Mouse (Mus musculus): Measurements from ENCODE around the gene Dynlt1c. TPM values are rescaled to one million over a fixed set of nuclear protein-coding genes. Genes with fewer than 3 reads are reported as not detected.
"Not testable (repeated sequence)": the region's sequence is repeated elsewhere in the genome, so short reads cannot be mapped to it uniquely, and the experiment has no call there.

The Dynlt1c gene
- polyA plus RNA-seq, 1 experiment from 2014 or later: 6.6 TPM

- 66% methylated on average over 18 of the region's 20 CpGs for WGBS (ENCODE audit: insufficient replicate concordance)
- not testable (repeated sequence) for H3K9ac ChIP-seq; H3K4me2 ChIP-seq; H3K4me3 ChIP-seq (replicated peaks); H3K9me3 ChIP-seq (replicated peaks); H3K27ac ChIP-seq (replicated peaks); H3K36me3 ChIP-seq (replicated peaks); ATAC-seq (ENCODE audit: insufficient read depth); H3K27me3 ChIP-seq; H3K4me1 ChIP-seq (replicated peaks)
These were observed 19.4 kb downstream of the Dynlt1c start for GRCm38 (mm10) chr17:6620730-6621451.

GRCm38 (mm10) chr17:6621976-6622375, 20.5 kb downstream of the Dynlt1c start:
- H3K4me2 ChIP-seq; H3K27me3 ChIP-seq; H3K9me3 ChIP-seq (replicated peaks); H3K36me3 ChIP-seq (replicated peaks); H3K4me3 ChIP-seq (replicated peaks); H3K4me1 ChIP-seq (replicated peaks); H3K9ac ChIP-seq; H3K27ac ChIP-seq (replicated peaks); ATAC-seq (ENCODE audit: insufficient read depth): not testable (repeated sequence)
- WGBS (ENCODE audit: insufficient replicate concordance): 70% methylated on average over 11 of the region's 12 CpGs

GRCm38 (mm10) chr17:6624926-6625558, 23.6 kb downstream of the Dynlt1c start:
- not testable (repeated sequence) for H3K4me2 ChIP-seq; H3K4me1 ChIP-seq (replicated peaks); H3K36me3 ChIP-seq (replicated peaks); ATAC-seq (ENCODE audit: insufficient read depth); H3K27me3 ChIP-seq; H3K27ac ChIP-seq (replicated peaks); H3K9ac ChIP-seq; H3K4me3 ChIP-seq (replicated peaks); H3K9me3 ChIP-seq (replicated peaks)
- 15% methylated on average over 2 of the region's 6 CpGs for WGBS (ENCODE audit: insufficient replicate concordance)

- not testable (repeated sequence) for H3K4me1 ChIP-seq (replicated peaks); H3K9me3 ChIP-seq (replicated peaks); H3K9ac ChIP-seq; H3K4me2 ChIP-seq; ATAC-seq (ENCODE audit: insufficient read depth); H3K4me3 ChIP-seq (replicated peaks); H3K27me3 ChIP-seq; H3K36me3 ChIP-seq (replicated peaks); H3K27ac ChIP-seq (replicated peaks)
- WGBS (ENCODE audit: insufficient replicate concordance): 67% methylated on average over 4 of the region's 4 CpGs
These were observed 28.9 kb downstream of the Dynlt1c start for GRCm38 (mm10) chr17:6630398-6630797.

- H3K36me3 ChIP-seq (replicated peaks); ATAC-seq (ENCODE audit: insufficient read depth); H3K9me3 ChIP-seq (replicated peaks); H3K4me2 ChIP-seq; H3K4me3 ChIP-seq (replicated peaks); H3K27me3 ChIP-seq; H3K4me1 ChIP-seq (replicated peaks); H3K9ac ChIP-seq; H3K27ac ChIP-seq (replicated peaks): not testable (repeated sequence)
- WGBS (ENCODE audit: insufficient replicate concordance): 73% methylated on average over 6 of the region's 6 CpGs
These were observed 31.4 kb downstream of the Dynlt1c start for GRCm38 (mm10) chr17:6632850-6633249.

- H3K9ac ChIP-seq; H3K36me3 ChIP-seq (replicated peaks); ATAC-seq (ENCODE audit: insufficient read depth); H3K27me3 ChIP-seq; H3K27ac ChIP-seq (replicated peaks); H3K4me1 ChIP-seq (replicated peaks); H3K4me3 ChIP-seq (replicated peaks); H3K9me3 ChIP-seq (replicated peaks); H3K4me2 ChIP-seq: not testable (repeated sequence)
- WGBS (ENCODE audit: insufficient replicate concordance): 54% methylated on average over 2 of the region's 4 CpGs
These were observed 34.3 kb downstream of the Dynlt1c start for GRCm38 (mm10) chr17:6635781-6636180.

- no peak overlapping the region for H3K9ac ChIP-seq
- 58% methylated on average over 5 of the region's 5 CpGs for WGBS (ENCODE audit: insufficient replicate concordance)
- ATAC-seq (ENCODE audit: insufficient read depth): no peak
- no peaks in the 10 kb centered on the region for H3K27me3 ChIP-seq
- H3K4me1 ChIP-seq (replicated peaks): no peaks in the 10 kb centered on the region
- H3K4me3 ChIP-seq (replicated peaks): no peak overlapping the region
- no peak overlapping the region for H3K27ac ChIP-seq (replicated peaks)
- H3K9me3 ChIP-seq (replicated peaks): no peaks in the 10 kb centered on the region
- H3K4me2 ChIP-seq: no peak overlapping the region
- H3K36me3 ChIP-seq (replicated peaks): no peaks in the 10 kb centered on the region
These were observed 35.4 kb downstream of the Dynlt1c start for GRCm38 (mm10) chr17:6636861-6637260.

- not testable (repeated sequence) for H3K27me3 ChIP-seq; H3K4me2 ChIP-seq; ATAC-seq (ENCODE audit: insufficient read depth); H3K9ac ChIP-seq; H3K27ac ChIP-seq (replicated peaks); H3K36me3 ChIP-seq (replicated peaks); H3K4me3 ChIP-seq (replicated peaks); H3K9me3 ChIP-seq (replicated peaks); H3K4me1 ChIP-seq (replicated peaks)
- WGBS (ENCODE audit: insufficient replicate concordance): 55% methylated on average over 4 of the region's 4 CpGs
These were observed 36.0 kb downstream of the Dynlt1c start for GRCm38 (mm10) chr17:6637434-6637833.

GRCm38 (mm10) chr17:6638444-6638843, 37.0 kb downstream of the Dynlt1c start:
- not testable (repeated sequence) for H3K27ac ChIP-seq (replicated peaks); H3K4me2 ChIP-seq; H3K9me3 ChIP-seq (replicated peaks); H3K36me3 ChIP-seq (replicated peaks); H3K9ac ChIP-seq; H3K4me1 ChIP-seq (replicated peaks); ATAC-seq (ENCODE audit: insufficient read depth); H3K27me3 ChIP-seq; H3K4me3 ChIP-seq (replicated peaks)
- 46% methylated on average over 8 of the region's 8 CpGs for WGBS (ENCODE audit: insufficient replicate concordance)

- H3K9ac ChIP-seq; H3K4me1 ChIP-seq (replicated peaks); H3K27ac ChIP-seq (replicated peaks); H3K27me3 ChIP-seq; ATAC-seq (ENCODE audit: insufficient read depth); H3K36me3 ChIP-seq (replicated peaks); H3K4me3 ChIP-seq (replicated peaks); H3K9me3 ChIP-seq (replicated peaks); H3K4me2 ChIP-seq: not testable (repeated sequence)
- 76% methylated on average over 16 of the region's 21 CpGs for WGBS (ENCODE audit: insufficient replicate concordance)
These were observed 38.0 kb downstream of the Dynlt1c start for GRCm38 (mm10) chr17:6639486-6639885.

- H3K4me3 ChIP-seq (replicated peaks); H3K36me3 ChIP-seq (replicated peaks); H3K27ac ChIP-seq (replicated peaks); H3K9me3 ChIP-seq (replicated peaks); ATAC-seq (ENCODE audit: insufficient read depth); H3K4me2 ChIP-seq; H3K9ac ChIP-seq; H3K4me1 ChIP-seq (replicated peaks); H3K27me3 ChIP-seq: not testable (repeated sequence)
- 69% methylated on average over 10 of the region's 10 CpGs for WGBS (ENCODE audit: insufficient replicate concordance)
These were observed 38.7 kb downstream of the Dynlt1c start for GRCm38 (mm10) chr17:6640044-6640637.

All from liver, embryonic 15.5 days (tissue).